Mouse (Mus musculus) thymus, postnatal 0 days (tissue): ENCODE results near the gene Ppl. TPM values are rescaled to one million over a fixed set of nuclear protein-coding genes. Genes with fewer than 3 reads are reported as not detected.
A peak's percentile ranks its signal among the peaks of the same experiment; 100 is the strongest.

Experiments
- DNase-seq: peaks from one replicate; pipeline ENCODE4 v3.0.0-alpha.2; 2015; ENCODE audit warnings: low spot score
- polyA plus RNA-seq: library from polyadenylated mRNA; unstranded; fragments of >200 nt; fragmentation: Nextera tagmentation; extraction: Ambion mirVana; gene quantifications from 2 replicates; pipeline ENCODE4 v1.2.1, GENCODE M21; 2015

Ppl gene
- polyA plus RNA-seq, 1 experiment from 2014 or later, result 1.0 TPM

DNA sequence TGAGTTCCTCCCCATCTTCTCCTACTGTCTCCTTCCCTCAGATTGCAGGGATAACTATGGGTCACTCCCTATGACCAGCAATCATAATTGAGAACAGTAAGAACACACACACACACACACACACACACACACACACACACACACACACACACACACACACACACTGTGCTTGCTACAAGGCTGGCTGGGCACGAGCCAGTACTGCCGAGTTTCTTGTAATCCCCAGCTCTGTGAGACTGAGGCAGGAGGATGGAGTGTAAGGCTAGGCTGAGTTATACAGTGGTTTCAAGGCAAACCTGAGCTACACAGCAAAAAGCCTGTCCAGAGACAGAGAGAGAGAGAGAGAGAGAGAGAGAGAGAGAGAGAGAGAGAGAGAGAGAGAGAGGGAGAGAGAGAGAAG is 2.0 kb downstream of the Ppl start:
- DNase-seq, result no peak

DNA sequence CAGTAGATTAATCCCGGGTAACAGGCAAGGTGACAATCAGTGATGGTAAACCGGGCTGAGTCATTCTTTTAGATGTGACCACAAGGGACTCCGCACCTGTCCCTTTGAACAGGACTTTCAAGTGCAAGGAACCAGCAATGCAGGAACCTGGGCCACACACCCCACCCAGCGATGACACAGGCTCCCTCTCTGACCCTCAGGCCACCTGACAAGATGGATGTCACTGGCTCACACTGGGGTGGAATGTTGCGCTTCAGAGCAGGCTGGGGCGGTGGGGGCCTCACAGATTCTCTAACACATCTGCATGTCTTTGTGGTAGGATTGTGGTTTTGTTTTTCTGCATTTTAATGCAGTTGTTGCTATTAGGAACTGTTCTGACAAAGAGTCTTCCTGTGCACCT is 8.7 kb downstream of the Ppl start:
- no peak for DNase-seq

- DNase-seq, result no peak
Measured at GRCm38 (mm10) chr16:5119845-5120244, 12.4 kb downstream of the Ppl start.

DNA sequence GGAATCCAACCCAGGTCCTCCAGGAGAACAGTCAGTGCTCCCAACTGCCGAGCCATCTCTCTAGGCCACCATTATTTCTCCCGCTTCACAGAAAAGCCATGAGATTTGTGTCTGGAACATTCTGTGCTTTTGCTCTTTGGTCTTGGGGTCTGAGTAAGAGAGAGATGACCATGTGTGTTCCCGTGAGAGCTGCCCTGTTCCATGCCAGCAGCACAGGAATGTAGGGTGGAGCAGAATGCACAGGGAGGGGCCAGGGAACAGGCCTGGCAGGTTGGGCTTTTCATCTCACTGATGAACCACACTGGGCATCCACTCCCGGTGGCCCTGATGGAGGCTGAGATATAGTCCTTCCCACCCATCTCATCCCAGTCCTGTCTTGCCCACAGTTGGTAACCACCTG is 12.8 kb downstream of the Ppl start:
- no peak for DNase-seq

DNA sequence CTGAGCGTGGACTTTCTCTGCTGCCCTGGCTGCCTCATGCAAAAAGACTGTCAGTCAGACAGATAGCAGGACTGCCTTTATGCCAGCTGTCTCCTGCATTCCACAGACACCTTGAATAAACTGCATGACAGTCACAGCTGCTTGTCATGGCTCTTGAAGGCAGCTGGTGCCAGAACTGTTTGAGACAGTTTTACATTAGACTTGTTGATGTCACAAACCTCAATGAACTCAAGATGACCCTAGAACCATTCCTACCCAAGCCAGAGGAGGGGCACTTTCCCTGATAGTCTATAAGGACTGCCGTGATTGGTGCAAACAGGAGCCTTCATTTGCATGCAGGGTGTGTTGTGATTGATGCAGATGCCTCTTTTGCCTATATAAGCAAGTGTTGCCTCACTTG is 18.6 kb downstream of the Ppl start:
- DNase-seq, result no peak

DNA sequence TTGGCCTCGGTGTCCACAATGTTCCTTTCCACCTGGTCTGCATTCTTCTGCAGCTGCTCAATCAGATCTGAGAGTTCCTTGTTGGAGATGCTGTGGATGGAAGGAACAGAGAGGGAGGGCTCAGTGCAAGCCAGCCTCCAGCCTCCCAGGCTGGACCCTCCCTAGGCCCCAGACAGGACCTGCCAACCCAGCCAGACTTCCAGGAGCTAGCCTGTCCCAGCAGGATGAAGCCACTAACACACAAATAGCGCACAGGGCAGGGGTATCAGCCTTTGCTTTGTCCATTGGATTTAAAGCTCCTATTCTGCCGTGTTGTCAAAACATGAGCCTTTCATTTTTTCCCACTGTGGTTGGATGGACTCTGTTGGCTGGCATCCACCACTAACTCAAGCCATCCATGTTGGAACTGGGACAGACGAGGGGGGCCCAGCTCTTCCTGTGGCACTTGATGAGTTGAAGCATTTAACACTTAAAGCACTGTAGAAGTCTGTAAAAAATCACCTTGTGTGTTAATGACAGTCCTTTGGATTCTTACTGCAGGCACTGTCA is 19.1 kb downstream of the Ppl start:
- no peak for DNase-seq

DNA sequence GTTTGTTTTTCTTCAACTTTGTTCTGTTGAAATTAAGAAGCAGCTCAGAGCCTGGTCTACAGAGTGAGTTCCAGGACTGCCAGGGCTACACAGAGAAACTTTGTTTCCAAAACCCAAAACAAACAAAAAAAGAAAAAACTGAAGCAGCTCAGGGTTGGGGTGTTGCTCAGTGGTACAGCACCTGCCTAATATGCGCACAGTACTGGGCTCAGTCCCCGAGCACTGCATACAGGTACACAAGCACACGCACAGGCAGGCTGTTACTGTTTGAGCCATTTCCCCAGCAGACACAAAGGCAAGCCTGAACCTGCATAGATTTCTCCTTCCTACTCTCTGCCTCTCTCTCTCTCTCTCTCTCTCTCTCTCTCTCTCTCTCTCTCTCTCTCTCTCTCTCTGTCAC is 21.2 kb downstream of the Ppl start:
- DNase-seq, result no peak

- DNase-seq, result no peak
Measured at GRCm38 (mm10) chr16:5109877-5110276, 22.3 kb downstream of the Ppl start.

- DNase-seq, result no peak
Measured at GRCm38 (mm10) chr16:5101000-5101399, 31.2 kb downstream of the Ppl start.

DNA sequence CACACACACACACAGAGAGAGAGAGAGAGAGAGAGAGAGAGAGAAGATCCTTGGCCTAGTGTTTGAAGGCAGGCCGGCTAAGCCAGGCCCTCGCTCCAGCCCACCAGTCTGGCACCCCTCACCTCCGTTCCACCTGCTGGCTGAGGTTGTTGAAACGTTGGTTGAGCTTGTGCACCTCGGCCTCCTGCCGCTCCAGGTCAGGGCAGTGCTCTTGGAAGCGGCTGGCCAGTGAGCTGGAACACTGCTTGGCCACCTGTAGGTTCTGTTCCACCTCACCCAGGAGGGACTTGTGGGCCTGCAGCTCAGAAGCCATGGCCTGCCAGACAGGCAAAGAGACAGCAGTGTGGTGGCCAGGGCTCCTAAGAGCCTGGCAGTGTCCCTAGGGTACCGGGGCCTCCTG is 35.7 kb downstream of the Ppl start:
- no peak for DNase-seq

DNA sequence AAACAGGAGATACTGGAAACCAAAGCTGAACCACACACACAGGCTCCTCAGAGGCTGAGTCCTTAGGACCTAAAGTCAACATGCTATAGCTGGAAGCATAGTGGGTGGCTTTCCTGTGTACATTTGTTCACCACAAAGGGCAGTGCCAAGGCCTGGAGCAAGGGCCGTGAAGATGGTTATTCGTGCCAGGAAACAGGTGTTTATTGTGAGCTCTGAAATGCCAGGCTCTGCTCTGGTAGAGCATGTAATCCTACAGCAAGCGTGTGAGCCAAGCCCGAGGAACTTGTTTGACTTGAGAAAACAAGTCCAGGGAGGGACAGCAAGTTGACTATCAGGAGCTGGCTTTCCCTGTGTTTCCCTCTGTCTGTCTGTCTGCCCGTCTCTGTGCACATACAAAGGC is 38.9 kb downstream of the Ppl start:
- no peak for DNase-seq

DNA sequence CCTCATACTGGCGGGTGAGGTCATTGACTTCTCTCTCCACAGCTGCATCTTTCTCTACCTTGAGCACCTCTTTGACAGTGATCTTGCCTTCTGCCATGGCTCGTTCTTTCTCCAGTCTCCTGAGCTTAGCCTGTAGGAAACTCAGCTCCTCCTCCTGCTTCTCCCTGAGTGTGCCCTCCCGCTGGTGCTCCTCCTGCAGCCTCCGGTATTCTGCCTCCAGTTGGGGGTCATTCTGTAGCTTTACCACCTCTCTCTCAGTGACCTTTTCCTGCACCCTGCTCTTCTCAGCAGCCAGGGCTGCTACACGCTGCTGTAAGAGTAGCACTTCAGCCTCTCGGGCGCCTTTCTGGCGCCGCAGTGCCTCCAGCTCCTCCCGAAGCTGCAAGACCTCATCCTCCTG is 43.2 kb downstream of the Ppl start:
- DNase-seq, result no peak

DNA sequence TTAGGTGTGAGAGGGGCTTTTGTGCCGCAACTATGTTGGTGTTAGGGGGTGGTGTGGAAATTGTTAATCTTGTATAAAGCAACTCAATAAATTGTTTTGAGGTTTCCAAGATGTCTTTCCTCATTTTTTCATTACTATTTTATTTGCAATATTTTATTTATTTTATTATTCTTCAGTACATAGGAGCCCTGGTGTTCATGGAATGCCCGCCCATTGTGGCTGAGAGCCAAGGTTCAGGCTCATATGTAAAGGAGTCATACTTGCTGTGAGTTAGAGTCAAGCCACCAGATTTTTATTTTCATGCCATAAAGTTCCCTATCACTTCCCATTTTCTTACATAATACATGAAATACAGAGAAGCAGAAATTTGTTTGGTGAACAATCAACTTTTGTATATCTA is 46.0 kb downstream of the Ppl start:
- no peak for DNase-seq

- DNase-seq, result no peak
Measured at GRCm38 (mm10) chr16:5085196-5085595, 47.0 kb downstream of the Ppl start.

DNA sequence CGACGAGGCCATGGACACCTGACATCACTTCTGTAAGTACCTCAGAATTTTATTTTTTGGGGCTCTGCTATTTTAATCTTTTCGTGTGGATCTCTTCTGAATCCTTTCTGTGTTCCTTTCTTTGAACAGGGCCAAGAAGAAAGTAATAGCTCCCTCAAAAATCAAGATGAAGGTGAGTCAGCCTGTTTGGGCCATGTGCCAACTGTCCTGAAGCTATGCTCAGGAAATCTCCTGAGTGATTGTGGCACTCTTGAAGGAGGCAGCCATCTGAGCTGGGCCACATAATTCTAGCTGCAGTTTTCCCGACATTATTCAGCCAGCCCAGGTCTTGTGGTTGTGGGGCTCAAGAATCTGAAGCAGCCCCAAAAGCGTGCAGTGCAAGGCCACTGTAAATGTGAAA is 57.9 kb downstream of the Ppl start:
- no peak for DNase-seq

GRCm38 (mm10) chr16:5071974-5072373 is 60.2 kb downstream of the Ppl start:
- DNase-seq, result no peak

DNA sequence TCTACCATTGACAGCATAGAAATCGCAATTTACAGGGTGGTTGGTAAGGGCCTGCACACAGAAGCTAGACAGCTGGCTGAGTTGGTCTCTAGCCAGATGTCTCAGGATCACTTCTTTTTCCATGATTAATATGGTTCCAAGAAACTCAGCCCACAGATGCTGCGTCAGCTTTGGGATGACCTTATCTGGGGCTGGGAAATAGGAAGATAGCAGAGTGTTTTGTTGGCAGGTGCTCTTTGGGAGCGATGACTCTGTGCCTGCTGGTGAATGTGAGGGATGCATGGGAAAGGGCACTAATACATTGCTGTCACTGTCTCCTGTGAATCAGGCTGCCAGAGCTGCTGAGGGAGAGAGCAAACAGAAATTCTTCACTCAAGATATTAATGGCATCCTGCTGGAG is 61.9 kb downstream of the Ppl start:
- no peak for DNase-seq

- no peak for DNase-seq
Measured at GRCm38 (mm10) chr16:5063472-5063871, 68.7 kb downstream of the Ppl start.

GRCm38 (mm10) chr16:5058114-5058513 is 74.1 kb downstream of the Ppl start:
- DNase-seq, result peak; percentile 8

DNA sequence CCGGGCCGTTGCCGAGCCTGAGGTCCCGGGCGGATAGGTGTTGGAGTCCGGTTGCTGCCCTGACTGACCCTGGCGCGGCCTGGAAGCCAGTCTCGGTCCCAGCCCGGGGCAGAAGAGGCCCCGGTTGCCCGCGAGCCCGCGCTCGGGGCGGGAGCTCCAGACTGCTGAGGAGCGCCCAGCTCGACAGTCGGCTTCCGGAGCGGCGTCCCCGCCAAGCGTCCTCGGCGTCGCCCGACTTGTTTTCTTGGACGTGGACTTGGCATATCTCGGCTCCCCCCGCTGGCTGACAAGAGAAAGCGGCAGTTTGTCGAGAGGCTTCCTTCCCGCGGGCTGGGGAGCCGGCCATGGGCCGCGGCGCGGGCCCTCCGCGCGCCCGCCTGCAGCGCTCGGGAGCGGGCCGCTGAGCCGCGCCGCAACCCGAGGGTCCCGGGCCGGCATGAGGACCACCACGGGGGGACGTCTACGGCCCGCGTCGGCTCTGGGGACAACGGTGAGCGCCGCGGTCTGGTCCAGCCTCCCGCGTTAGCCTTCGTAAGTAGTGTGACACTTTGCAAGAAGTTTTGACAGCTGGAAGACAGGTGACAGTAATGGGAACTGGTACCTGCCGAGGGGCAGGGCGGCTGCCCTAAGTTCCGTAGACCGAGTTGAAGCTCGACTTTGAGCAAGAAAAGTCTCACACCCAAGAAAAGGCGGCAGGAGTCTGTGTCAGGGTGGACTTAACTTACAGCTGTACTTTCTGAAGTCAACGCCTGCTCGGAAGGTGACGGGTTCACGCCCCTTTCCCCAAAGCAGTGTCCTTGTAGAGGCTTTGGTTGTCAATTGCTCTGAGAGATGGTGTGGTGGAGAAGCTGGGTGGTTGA is 81.7 kb downstream of the Ppl start:
- DNase-seq, result peak; percentile 87

GRCm38 (mm10) chr16:5049774-5050234 is 82.4 kb downstream of the Ppl start, which contains the start of the genes Glyr1 and Ubn1:
TSS of gene Glyr1 (minus strand) at chr16:5049863.
TSS of gene Ubn1 (plus strand) at chr16:5050057.
- peak; percentile 99 for DNase-seq

- no peak for DNase-seq
Measured at GRCm38 (mm10) chr16:5049182-5049773, 82.9 kb downstream of the Ppl start.

DNA sequence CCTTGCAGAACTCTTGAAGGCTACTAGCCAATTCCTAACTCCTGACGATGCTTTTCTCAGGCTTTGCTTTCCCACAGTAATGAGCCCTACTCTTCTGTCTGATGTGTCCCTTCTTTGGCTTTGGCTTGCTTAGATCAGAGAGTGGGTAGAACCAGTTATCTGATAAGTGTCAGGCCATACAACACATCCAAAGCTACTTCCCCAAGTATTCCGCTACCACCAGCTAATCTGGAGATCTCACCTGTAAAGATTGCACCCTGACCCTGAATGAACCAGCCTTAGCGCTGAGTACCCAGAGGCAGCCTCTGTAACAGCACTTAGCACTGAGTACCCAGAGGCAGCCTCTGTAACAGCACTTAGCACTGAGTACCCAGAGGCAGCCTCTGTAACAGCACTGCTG is 86.9 kb downstream of the Ppl start:
- DNase-seq, result no peak
